ENCODE assay signal across 22 mouse cellular contexts in the genomic region with DNA sequence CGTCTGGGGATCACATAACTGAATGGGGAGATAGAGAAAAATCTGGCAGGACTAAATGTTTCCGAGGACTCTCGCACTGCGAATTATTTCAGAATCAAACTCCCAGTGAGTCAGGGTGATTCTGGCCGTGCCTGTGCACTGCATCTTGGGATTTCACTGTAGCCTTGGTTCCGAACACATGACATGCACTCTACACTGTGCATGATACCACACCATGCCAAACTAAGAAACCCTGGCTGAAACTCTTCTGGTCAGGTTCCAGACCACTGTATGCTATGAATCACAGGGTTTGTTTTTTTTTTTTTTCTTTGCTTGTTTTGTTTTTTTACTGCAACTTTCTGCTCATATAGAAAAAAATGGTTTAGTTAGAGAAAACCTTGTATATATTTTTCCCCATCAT.
DNase-seq lines count a peak whose midpoint lies in the region; ATAC-seq lines count a peak whose summit lies in the region.
"Had no signal": no experiment of that assay in that cellular context is flagged by ENCODE, and none has a peak within 500 bp of the region (broad histone marks: within the 10 kb centered on the region; RNA-seq: fewer than 3 reads in every experiment).

No protein-coding gene starts in this region.

- H3K9me3 ChIP-seq in kidney, embryonic 15.5 days (replicated peaks) = no peaks in the 10 kb centered on the region
- H3K9me3 ChIP-seq in hindbrain, embryonic 14.5 days (ENCODE audit: control insufficient read depth, low read length) = no peaks in the 10 kb centered on the region
- H3K9me3 ChIP-seq: embryonic facial prominence, embryonic 12.5 days; forebrain, embryonic 13.5 days; heart, embryonic 15.5 days; hindbrain, embryonic 10.5 days; hindbrain, embryonic 15.5 days had no signal

- peak; percentile 18 for DNase-seq in adrenal gland, adult 2 months
- no peak for DNase-seq in adrenal gland, adult 18-20 months (ENCODE audit: low spot score in 2 of 2)
- DNase-seq in kidney, postnatal 14 days = no peak
- DNase-seq in adipocyte (ENCODE audit: low spot score) = peak; percentile 71
- no peak for DNase-seq in yolk sac, embryonic 10.5 days (ENCODE audit: low spot score)
- no peak for DNase-seq in hindbrain, embryonic 14.5 days (ENCODE audit: low spot score)
- DNase-seq: cerebellum, adult 11 months; cerebellum, adult 8-10 months; cerebellum, postnatal 14 days; forebrain, postnatal 0 days; gastrocnemius, postnatal 14 days; heart, adult 2 months; heart, postnatal 14 days; kidney, adult 8-10 months had no signal

- H3K9ac ChIP-seq in kidney, embryonic 15.5 days = no peak overlapping the region
- no peak overlapping the region for H3K9ac ChIP-seq in hindbrain, embryonic 14.5 days
- H3K9ac ChIP-seq: embryonic facial prominence, embryonic 12.5 days; forebrain, embryonic 13.5 days; forebrain, postnatal 0 days; heart, embryonic 15.5 days; hindbrain, embryonic 15.5 days had no signal

- H3K36me3 ChIP-seq in kidney, embryonic 15.5 days = no peaks in the 10 kb centered on the region
- no peaks in the 10 kb centered on the region for H3K36me3 ChIP-seq in hindbrain, embryonic 14.5 days (replicated peaks; ENCODE audit: control insufficient read depth, insufficient read depth)
- H3K36me3 ChIP-seq: embryonic facial prominence, embryonic 12.5 days; heart, embryonic 15.5 days; hindbrain, embryonic 10.5 days; hindbrain, embryonic 15.5 days had no signal

- WGBS in kidney, embryonic 15.5 days = 92% methylated on average over 6 of the region's 6 CpGs
- WGBS in hindbrain, embryonic 14.5 days = 94% methylated on average over 6 of the region's 6 CpGs

- no peak for ATAC-seq in kidney, embryonic 15.5 days (replicated peaks; ENCODE audit: low FRiP score)
- no peak for ATAC-seq in hindbrain, embryonic 14.5 days (ENCODE audit: low FRiP score)
- ATAC-seq: forebrain, embryonic 13.5 days; forebrain, postnatal 0 days; intestine, embryonic 16.5 days had no signal

- H3K4me1 ChIP-seq in kidney, embryonic 15.5 days = peaks cover 15% of the 10 kb centered on the region; the same call in 1 of the 2 replicates
- H3K4me1 ChIP-seq in hindbrain, embryonic 14.5 days (replicated peaks; ENCODE audit: control insufficient read depth, insufficient read depth, low read length) = 0 out of 2 replicates have a peak, but pooled peaks cover 4% of the 10 kb centered on the region
- H3K4me1 ChIP-seq: embryonic facial prominence, embryonic 12.5 days; heart, embryonic 15.5 days; hindbrain, embryonic 10.5 days; hindbrain, embryonic 15.5 days had no signal

- H3K27ac ChIP-seq in kidney, embryonic 15.5 days = peak overlapping the region; percentile 72; the same call in 1 of the 2 replicates
- no peak overlapping the region for H3K27ac ChIP-seq in hindbrain, embryonic 14.5 days
- H3K27ac ChIP-seq: embryonic facial prominence, embryonic 12.5 days; forebrain, embryonic 13.5 days; heart, adult 2 months; heart, embryonic 15.5 days; hindbrain, embryonic 10.5 days; hindbrain, embryonic 15.5 days had no signal

- no peak overlapping the region for H3K4me2 ChIP-seq in kidney, embryonic 15.5 days
- H3K4me2 ChIP-seq in hindbrain, embryonic 14.5 days (replicated peaks) = no peak overlapping the region
- H3K4me2 ChIP-seq: embryonic facial prominence, embryonic 12.5 days; forebrain, embryonic 13.5 days; heart, embryonic 11.5 days; heart, embryonic 15.5 days; hindbrain, embryonic 15.5 days had no signal

- H3K27me3 ChIP-seq in kidney, embryonic 15.5 days = no peaks in the 10 kb centered on the region
- no peaks in the 10 kb centered on the region for H3K27me3 ChIP-seq in hindbrain, embryonic 14.5 days (ENCODE audit: control insufficient read depth, insufficient read depth, low read length)
- H3K27me3 ChIP-seq: embryonic facial prominence, embryonic 12.5 days; forebrain, embryonic 13.5 days; hindbrain, embryonic 15.5 days had no signal

- no peak overlapping the region for H3K4me3 ChIP-seq in kidney, embryonic 15.5 days (replicated peaks)
- H3K4me3 ChIP-seq in hindbrain, embryonic 14.5 days (replicated peaks; ENCODE audit: low read length) = no peak overlapping the region
- H3K4me3 ChIP-seq: embryonic facial prominence, embryonic 12.5 days; forebrain, embryonic 13.5 days; heart, adult 2 months; heart, embryonic 15.5 days; hindbrain, embryonic 10.5 days; hindbrain, embryonic 15.5 days had no signal

Comparison
In these comparisons a context has a peak if more than half of its experiments do, and no peak if none do; other contexts are left out.
1. DNase-seq: peak in adrenal gland, adult 2 months (single experiment) and adipocyte (single experiment); none in adrenal gland, adult 18-20 months (0 of 2), kidney, postnatal 14 days (single experiment), yolk sac, embryonic 10.5 days (single experiment) and hindbrain, embryonic 14.5 days (single experiment).